Mouse (Mus musculus): ENCODE measurements around the gene Hid1.

GRCm38 (mm10) chr11:115371354-115371753, 3.8 kb upstream of the Hid1 start:
- TF ChIP-seq CTCF (IDR thresholded peaks at IDR 0.05; ENCODE audit: borderline replicate concordance, extremely low read depth, insufficient read depth, insufficient read length) (no peak), POLR2A (IDR thresholded peaks at IDR 0.05; ENCODE audit: borderline replicate concordance, extremely low read depth, insufficient read depth, insufficient read length, poor library complexity, severe bottlenecking) (no peak)
